Mouse (Mus musculus): ENCODE measurements around the gene Wapl. TPM values are rescaled to one million over a fixed set of nuclear protein-coding genes. Genes with fewer than 3 reads are reported as not detected.

Wapl gene
- 9.8 TPM for polyA plus RNA-seq (2015; fragmentation: Illumina TruSeq; extraction: RNeasy Lipid Tissue Mini Kit (QIAGEN cat#74804); ENCODE audit: insufficient read depth, low read depth, low replicate concordance)

DNA sequence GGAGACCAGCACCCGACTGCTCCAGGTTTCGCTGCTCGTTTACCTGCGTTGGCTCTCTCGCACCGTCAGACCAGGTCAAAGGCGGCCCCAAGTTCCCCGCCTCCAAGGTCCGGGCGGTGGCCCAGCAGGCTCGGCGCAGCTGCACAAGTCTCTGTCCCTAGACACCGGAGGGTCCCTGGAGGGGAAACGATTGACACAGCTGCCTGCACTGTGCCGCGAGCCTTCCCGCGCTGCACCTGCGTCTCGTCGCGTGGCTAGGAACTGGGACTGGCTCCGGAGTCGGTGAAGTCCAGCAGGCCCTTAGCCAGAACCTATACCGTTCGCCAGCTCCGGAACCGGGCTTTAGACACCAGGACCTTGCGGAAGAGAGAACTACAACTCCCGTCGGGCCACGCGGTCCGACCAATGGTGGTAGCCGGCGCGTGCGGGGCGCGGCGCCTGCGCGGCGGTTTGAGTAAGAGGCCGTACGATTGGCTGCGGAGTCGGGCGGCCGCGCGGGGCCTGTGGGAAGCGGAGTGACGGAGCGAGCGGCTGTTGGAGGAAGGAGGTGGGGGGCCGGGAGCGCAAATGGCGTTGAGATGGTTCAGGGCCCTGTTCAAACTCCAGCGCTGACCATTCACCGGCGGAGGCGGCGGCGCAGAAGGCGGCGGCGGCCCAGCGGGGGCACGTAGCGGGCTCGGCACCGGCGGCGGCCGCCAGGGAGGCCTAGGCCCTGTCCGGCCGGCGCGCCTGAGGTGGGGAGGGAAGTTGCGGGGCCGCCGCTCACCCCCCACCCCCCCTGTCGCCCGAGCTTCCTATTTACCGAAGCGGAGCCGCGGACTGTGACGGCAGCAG is at the start of gene Wapl:
TSS of gene Wapl (plus strand) at position 534 of the 834 bp plus-strand sequence.

Other genes with a start within 250 kb of the Wapl start
- 5.8 TPM for gene Bmpr1a, start 170.6 kb upstream of the Wapl start, polyA plus RNA-seq (2015; fragmentation: Illumina TruSeq; extraction: RNeasy Lipid Tissue Mini Kit (QIAGEN cat#74804); ENCODE audit: insufficient read depth, low read depth, low replicate concordance)
- gene 9230112D13Rik, start 151.1 kb upstream of the Wapl start, polyA plus RNA-seq (2015; fragmentation: Illumina TruSeq; extraction: RNeasy Lipid Tissue Mini Kit (QIAGEN cat#74804); ENCODE audit: insufficient read depth, low read depth, low replicate concordance), result not detected
- 1.1 TPM for gene Ldb3, start 85.2 kb upstream of the Wapl start, polyA plus RNA-seq (2015; fragmentation: Illumina TruSeq; extraction: RNeasy Lipid Tissue Mini Kit (QIAGEN cat#74804); ENCODE audit: insufficient read depth, low read depth, low replicate concordance)
- gene Opn4, start 73.8 kb upstream of the Wapl start, polyA plus RNA-seq (2015; fragmentation: Illumina TruSeq; extraction: RNeasy Lipid Tissue Mini Kit (QIAGEN cat#74804); ENCODE audit: insufficient read depth, low read depth, low replicate concordance), result not detected
- gene Grid1, start 146.2 kb downstream of the Wapl start, polyA plus RNA-seq (2015; fragmentation: Illumina TruSeq; extraction: RNeasy Lipid Tissue Mini Kit (QIAGEN cat#74804); ENCODE audit: insufficient read depth, low read depth, low replicate concordance), result not detected

All from pancreas, adult 10 weeks (tissue).